Mouse (Mus musculus): Measurements from ENCODE around the gene Ifitm3.

DNA sequence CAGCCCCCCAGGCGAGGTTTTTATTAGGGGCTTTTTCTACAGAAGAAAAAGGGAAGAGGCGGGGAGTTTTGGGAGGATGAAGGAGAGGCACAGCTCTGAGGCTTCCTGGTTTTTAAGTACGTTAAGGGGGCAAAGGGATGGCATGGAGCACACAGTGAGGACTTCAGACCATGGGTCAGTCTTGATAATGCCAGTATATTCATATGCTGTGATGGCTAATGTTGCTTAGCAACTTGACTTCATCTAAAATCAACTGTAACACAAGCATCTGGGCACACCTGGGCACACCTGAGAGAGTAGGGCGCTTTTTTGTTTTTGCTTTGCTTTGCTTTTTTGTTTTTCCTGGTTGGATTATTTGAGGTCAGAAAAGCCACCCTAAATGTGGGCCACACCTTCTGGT is 43.6 kb downstream of the Ifitm3 start, which contains the start of gene Ifitm1:
- TF ChIP-seq CTCF (IDR thresholded peaks at IDR 0.05; ENCODE audit: extremely low read depth, insufficient read depth, insufficient read length, insufficient replicate concordance) (no peak), POLR2A (IDR thresholded peaks at IDR 0.05; ENCODE audit: low read depth, low read length) (no peak)
